Mouse (Mus musculus) neural tube, embryonic 14.5 days (tissue): ENCODE measurements around the gene Gtdc1. TPM values are rescaled to one million over a fixed set of nuclear protein-coding genes. Genes with fewer than 3 reads are reported as not detected.

Experiments
- ATAC-seq: fragments of 200-750 bp; cut with Nextera tagmentation; 2 replicates; pipeline ENCODE4 v1.8.0; 2017; ENCODE audit warnings: low read depth, mild to moderate bottlenecking, moderate TSS enrichment, moderate library complexity
- H3K27ac ChIP-seq: fragments of 300-500 bp; sonication (generic); 2 replicates; pipeline ENCODE4 v1.5.1; 2014; ENCODE audit warnings: low read depth, mild to moderate bottlenecking, control low read depth, low read length, moderate library complexity, mixed read lengths
- H3K27me3 ChIP-seq: fragments of 300-500 bp; sonication (generic); 2 replicates; pipeline ENCODE4 v1.6.1; 2014; ENCODE audit warnings: low read length; ENCODE audit not compliant: control insufficient read depth, insufficient read depth
- H3K36me3 ChIP-seq: fragments of 300-500 bp; sonication (generic); 2 replicates; pipeline ENCODE4 v1.6.1; 2014; ENCODE audit warnings: low read length, mixed read lengths; ENCODE audit not compliant: control insufficient read depth, insufficient read depth
- H3K4me1 ChIP-seq: fragments of 300-500 bp; sonication (generic); 2 replicates; pipeline ENCODE4 v1.6.1; 2014; ENCODE audit warnings: low read length; ENCODE audit not compliant: control insufficient read depth, insufficient read depth
- H3K4me2 ChIP-seq: fragments of 300-500 bp; sonication (generic); 2 replicates; pipeline ENCODE4 v1.6.1; 2014; ENCODE audit warnings: mild to moderate bottlenecking, low read depth, low read length, control low read depth
- H3K4me3 ChIP-seq: fragments of 300-500 bp; sonication (generic); 2 replicates; pipeline ENCODE4 v1.5.1; 2014; ENCODE audit warnings: low read depth, low read length, control low read depth, mixed read lengths
- H3K9ac ChIP-seq: fragments of 300-500 bp; sonication (generic); replicated peaks from 2 replicates; pipeline ENCODE4 v1.6.1; 2014; ENCODE audit warnings: low read depth, mild to moderate bottlenecking, control low read depth, low read length, mixed read lengths
- H3K9me3 ChIP-seq: fragments of 300-500 bp; sonication (generic); 2 replicates; pipeline ENCODE4 v1.6.1; 2016; ENCODE audit warnings: low read length; ENCODE audit not compliant: control insufficient read depth
- WGBS: fragments of 180-500 bp; shearing (Covaris S2); extraction: QIAGEN DNeasy Blood & Tissue Kit; methylation state at CpG from one replicate; pipeline ENCODE4 v1.1.7; 2014; 5-methylcytosine and 5-hydroxymethylcytosine counted together
- polyA plus RNA-seq: library from polyadenylated mRNA; unstranded; fragments of >200 nt; fragmentation: Nextera tagmentation; extraction: Ambion mirVana; gene quantifications from 2 replicates; pipeline ENCODE4 v1.2.1, GENCODE M21; 2014

Gene Gtdc1
- polyA plus RNA-seq, 1 experiment from 2014 or later, result 28.4 TPM

DNA sequence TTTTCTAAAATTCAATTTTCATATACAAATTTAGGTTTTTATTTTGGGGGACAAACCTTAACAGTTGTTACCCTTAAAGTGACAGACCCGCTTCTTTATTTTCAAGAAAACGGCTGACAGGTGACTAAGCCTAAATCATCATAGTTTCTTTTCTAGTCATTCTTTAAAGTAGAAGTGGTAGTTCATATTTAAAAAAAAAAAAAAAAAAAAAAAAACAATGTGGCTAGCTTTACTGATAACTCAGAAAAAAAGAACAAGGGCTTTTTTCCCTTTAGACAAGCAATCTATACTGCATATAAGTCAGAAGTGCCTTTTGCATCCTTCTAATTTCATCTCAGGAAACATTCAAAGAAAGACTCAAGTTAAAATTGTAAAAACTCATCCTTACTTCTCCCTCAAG is 8.7 kb downstream of the Gtdc1 start:
- no peak overlapping the region for H3K4me2 ChIP-seq
- no peak overlapping the region for H3K4me3 ChIP-seq
- H3K36me3 ChIP-seq, result no peaks in the 10 kb centered on the region
- H3K27ac ChIP-seq, result no peak overlapping the region
- H3K9me3 ChIP-seq, result no peaks in the 10 kb centered on the region
- H3K4me1 ChIP-seq, result no peaks in the 10 kb centered on the region
- no peak overlapping the region for H3K9ac ChIP-seq
- no peak for ATAC-seq
- no peaks in the 10 kb centered on the region for H3K27me3 ChIP-seq
- 97% methylated on average over 2 of the region's 2 CpGs for WGBS

DNA sequence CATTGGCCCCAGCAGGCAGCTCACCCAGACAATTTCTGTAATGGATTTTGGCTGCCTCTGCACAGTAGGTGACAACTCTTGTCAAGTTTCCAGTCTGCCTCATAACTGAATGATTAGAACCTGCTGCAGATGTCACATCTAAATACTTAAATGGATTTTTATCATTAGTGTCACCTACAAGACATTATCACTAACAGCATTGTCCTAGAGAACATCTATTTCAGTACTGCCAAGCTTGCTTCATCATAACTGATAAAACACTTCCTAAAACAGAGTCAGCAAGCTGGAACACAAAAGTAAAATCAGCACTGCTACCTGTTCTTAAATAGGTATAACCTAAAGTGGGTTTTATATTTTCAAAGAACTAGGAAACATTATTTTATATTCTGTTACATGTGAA is 11.2 kb downstream of the Gtdc1 start:
- no peaks in the 10 kb centered on the region for H3K9me3 ChIP-seq

GRCm38 (mm10) chr2:44897801-44898200 is 29.7 kb downstream of the Gtdc1 start:
- no peak overlapping the region for H3K4me3 ChIP-seq
- no peak overlapping the region for H3K9ac ChIP-seq
- no peak overlapping the region for H3K4me2 ChIP-seq
- H3K9me3 ChIP-seq, result no peaks in the 10 kb centered on the region
- H3K27ac ChIP-seq, result no peak overlapping the region
- H3K4me1 ChIP-seq, result no peaks in the 10 kb centered on the region
- no peaks in the 10 kb centered on the region for H3K27me3 ChIP-seq
- 100% methylated on average over 1 of the region's 1 CpGs for WGBS
- H3K36me3 ChIP-seq, result no peaks in the 10 kb centered on the region
- ATAC-seq, result no peak

More for the DNA sequence above, 11.2 kb downstream of the Gtdc1 start:
- Histone ChIP-seq H3K36me3 (no peaks in the 10 kb centered on the region), H3K9ac (no peak overlapping the region), H3K27me3 (no peaks in the 10 kb centered on the region), H3K4me2 (no peak overlapping the region), H3K27ac (no peak overlapping the region), H3K4me3 (no peak overlapping the region), H3K4me1 (no peaks in the 10 kb centered on the region)
- ATAC-seq, result no peak

DNA sequence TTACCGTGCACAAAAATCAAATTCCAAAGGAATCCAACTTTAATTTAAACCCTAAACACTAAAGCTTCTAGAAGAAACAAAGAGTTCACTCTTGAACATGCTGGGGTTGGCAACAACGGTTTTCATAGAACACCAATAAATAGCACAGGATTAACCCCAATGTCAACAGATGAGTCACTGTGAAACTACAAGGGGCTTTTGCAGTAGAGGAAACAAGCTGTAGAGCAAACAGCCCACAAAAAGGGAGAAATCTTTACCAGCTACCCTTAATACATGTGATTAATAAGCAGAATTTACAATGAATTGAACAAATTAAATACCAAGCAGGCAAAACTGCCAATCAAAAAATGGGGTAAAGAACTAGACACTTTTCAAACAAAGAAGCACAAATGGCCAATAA is 53.7 kb downstream of the Gtdc1 start:
- Histone ChIP-seq H3K9me3 (no peaks in the 10 kb centered on the region), H3K4me1 (no peaks in the 10 kb centered on the region), H3K36me3 (no peaks in the 10 kb centered on the region), H3K4me2 (no peak overlapping the region), H3K27ac (no peak overlapping the region), H3K4me3 (no peak overlapping the region), H3K27me3 (no peaks in the 10 kb centered on the region), H3K9ac (no peak overlapping the region)
- WGBS, result 80% methylated on average over 2 of the region's 2 CpGs
- ATAC-seq, result no peak

DNA sequence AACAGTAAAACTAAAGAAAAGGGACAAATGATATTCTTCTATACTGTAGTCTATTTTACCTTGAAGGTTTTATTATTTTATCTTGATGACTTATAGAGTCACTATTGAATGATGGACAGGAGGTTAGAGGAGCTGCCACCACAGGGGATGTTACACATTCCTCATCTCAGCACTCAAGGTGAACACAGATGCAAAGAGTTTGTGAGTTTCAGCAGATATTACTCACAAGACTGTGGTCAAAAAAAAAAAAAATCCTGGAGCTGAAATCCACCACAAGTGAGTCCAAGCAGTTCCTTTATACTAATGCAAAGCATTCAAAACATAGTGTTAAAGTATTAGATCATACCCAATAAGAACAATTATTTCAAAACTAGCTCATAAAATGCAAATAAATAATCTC is 62.7 kb downstream of the Gtdc1 start:
- Histone ChIP-seq H3K4me3 (no peak overlapping the region), H3K9me3 (no peaks in the 10 kb centered on the region), H3K36me3 (no peaks in the 10 kb centered on the region), H3K9ac (no peak overlapping the region), H3K27me3 (no peaks in the 10 kb centered on the region), H3K27ac (no peak overlapping the region), H3K4me1 (no peaks in the 10 kb centered on the region), H3K4me2 (no peak overlapping the region)
- no peak for ATAC-seq

DNA sequence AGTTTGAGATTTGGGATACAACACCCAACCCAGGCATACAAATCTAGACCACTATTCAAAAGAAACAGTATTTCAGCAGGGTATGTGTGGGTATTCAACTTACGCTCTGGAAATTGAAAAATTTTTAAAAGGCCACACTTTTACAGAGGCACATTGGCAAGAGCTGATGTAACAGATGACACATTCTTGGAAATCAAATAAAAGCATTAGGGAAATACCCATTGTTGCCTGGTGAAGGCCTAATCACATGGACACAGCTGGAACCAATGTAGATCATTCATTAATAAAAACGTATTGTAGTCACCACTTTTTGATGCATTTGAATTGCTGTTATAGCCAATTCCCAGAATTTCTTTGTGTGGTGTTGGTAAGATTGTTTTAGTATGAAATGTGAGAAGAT is 73.0 kb downstream of the Gtdc1 start:
- Histone ChIP-seq H3K36me3 (no peaks in the 10 kb centered on the region), H3K27ac (no peak overlapping the region), H3K4me3 (no peak overlapping the region), H3K9me3 (peaks cover 4% of the 10 kb centered on the region), H3K4me1 (no peaks in the 10 kb centered on the region), H3K27me3 (no peaks in the 10 kb centered on the region), H3K9ac (no peak overlapping the region), H3K4me2 (no peak overlapping the region)
- no peak for ATAC-seq
- WGBS, result 75% methylated on average over 2 of the region's 2 CpGs

- Histone ChIP-seq H3K9me3 (peaks cover 4% of the 10 kb centered on the region), H3K4me1 (no peaks in the 10 kb centered on the region), H3K9ac (no peak overlapping the region), H3K4me3 (no peak overlapping the region), H3K36me3 (no peaks in the 10 kb centered on the region), H3K27ac (no peak overlapping the region), H3K27me3 (no peaks in the 10 kb centered on the region), H3K4me2 (no peak overlapping the region)
- ATAC-seq, result no peak
Observed at GRCm38 (mm10) chr2:44849666-44850065, 77.8 kb downstream of the Gtdc1 start.

GRCm38 (mm10) chr2:44848156-44848555 is 79.3 kb downstream of the Gtdc1 start:
- Histone ChIP-seq H3K4me2 (no peak overlapping the region), H3K9ac (no peak overlapping the region), H3K36me3 (no peaks in the 10 kb centered on the region), H3K27me3 (no peaks in the 10 kb centered on the region), H3K4me1 (no peaks in the 10 kb centered on the region), H3K4me3 (no peak overlapping the region), H3K9me3 (peaks cover 4% of the 10 kb centered on the region), H3K27ac (no peak overlapping the region)
- 97% methylated on average over 1 of the region's 1 CpGs for WGBS
- ATAC-seq, result no peak

- Histone ChIP-seq H3K27ac (no peak overlapping the region), H3K27me3 (no peaks in the 10 kb centered on the region), H3K36me3 (no peaks in the 10 kb centered on the region), H3K9ac (no peak overlapping the region), H3K4me1 (no peaks in the 10 kb centered on the region), H3K4me3 (no peak overlapping the region), H3K4me2 (no peak overlapping the region), H3K9me3 (no peaks in the 10 kb centered on the region)
- 94% methylated on average over 4 of the region's 4 CpGs for WGBS
- no peak for ATAC-seq
Observed at GRCm38 (mm10) chr2:44845424-44845823, 82.0 kb downstream of the Gtdc1 start.

- Histone ChIP-seq H3K27me3 (no peaks in the 10 kb centered on the region), H3K27ac (no peak overlapping the region), H3K4me2 (no peak overlapping the region), H3K4me3 (no peak overlapping the region), H3K9me3 (no peaks in the 10 kb centered on the region), H3K9ac (no peak overlapping the region), H3K36me3 (no peaks in the 10 kb centered on the region), H3K4me1 (no peaks in the 10 kb centered on the region)
- 68% methylated on average over 2 of the region's 2 CpGs for WGBS
- ATAC-seq, result no peak
Observed at GRCm38 (mm10) chr2:44829753-44830152, 97.7 kb downstream of the Gtdc1 start.
